Mouse (Mus musculus): ENCODE data around the gene Crebl2.

Gene Crebl2

DNA sequence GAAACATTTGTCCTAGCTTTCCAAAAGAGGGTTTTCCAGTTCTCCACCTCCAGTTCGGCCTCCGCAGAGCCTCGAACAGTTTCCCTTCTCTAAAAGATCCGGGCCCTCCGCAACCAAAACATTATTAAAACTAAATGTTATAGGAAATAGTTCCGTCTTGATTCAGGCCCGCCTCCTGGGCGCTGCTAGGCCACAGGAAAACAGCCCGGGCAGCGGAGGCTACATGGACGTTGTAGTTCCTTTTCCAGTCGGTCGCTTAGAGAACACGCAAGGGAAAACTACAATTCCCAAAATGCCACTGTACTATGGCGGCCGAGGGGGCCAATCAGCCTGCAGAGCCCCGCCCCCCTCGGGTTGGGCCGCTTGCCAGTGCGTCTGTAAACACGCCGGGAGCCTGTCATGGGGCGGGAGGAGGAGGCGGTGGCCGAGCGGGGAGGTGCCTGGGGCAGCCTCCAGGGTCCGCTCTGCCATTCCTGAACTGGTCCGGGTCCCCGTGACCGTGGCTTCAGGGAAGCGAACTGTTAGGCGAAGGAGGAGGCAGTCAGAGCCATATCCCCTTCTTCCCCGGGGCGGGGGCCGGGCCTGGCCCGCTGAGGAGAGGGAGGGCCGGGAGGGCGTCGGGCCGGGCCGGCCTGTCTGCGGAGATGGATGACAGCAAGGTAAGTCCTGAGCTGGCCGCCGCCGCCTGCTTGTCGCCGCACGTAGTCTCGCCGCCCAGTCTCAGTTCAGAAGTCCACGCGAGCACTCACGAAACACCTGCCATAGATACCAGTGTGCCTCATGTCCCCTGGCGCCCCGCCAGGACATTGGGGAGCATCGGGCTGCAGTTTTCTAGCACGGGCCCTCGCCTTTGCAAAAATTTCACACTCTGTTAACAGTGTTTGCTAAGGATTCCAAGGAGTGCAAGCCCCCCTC lies at the start of gene Crebl2:
Gene Crebl2, plus strand, starts transcription at position 369 of the 915 bp plus-strand sequence.
- in situ Hi-C loops (cut with MseI, MboI), result loop anchor here in 1 of 2 experiments (25.0 kb wide), 1 partner anchor 168 kb away; no protein-coding TSS in a partner anchor

DNA sequence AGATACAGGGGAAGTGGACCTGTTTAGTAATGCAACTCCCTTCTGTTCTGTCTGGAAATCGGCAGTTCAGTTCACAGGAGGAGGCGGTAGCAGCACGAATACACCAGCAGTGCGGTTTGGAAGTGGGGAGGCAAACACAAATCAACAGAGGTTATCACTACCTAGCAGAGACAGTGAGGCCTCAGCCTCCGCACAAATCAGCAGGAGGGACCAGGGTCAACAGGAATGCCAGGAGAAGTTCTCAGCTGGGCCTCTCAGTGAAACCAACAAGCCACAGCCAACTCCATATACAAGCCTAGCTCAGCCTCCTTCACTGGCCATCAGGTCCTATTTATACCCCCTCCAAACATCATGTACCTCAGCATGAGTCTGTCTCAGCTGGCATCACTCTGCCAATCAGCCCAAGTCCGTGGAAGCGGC lies 48.5 kb upstream of the Crebl2 start:
- in situ Hi-C loops (cut with MseI, MboI), result no loop called here

DNA sequence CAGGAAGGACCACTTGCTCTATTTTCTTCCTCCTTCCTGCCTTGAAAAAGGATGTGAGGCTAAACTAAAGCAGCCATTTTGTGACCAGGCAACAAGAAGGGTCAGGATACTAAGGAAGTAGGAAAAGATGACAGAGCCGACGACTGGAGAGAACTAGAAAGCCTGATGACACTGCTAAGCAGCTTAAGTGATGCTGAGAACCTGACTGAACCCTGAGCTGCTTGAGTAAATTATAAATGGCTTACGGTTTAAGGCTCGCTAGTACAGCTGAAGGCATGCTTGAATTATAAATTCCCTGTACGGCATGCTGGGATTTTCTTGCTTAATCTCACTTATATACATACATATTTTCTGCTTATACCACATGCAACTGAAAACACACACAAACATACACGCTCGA lies 47.1 kb upstream of the Crebl2 start:
- in situ Hi-C loops (cut with MseI, MboI), result no loop called here

DNA sequence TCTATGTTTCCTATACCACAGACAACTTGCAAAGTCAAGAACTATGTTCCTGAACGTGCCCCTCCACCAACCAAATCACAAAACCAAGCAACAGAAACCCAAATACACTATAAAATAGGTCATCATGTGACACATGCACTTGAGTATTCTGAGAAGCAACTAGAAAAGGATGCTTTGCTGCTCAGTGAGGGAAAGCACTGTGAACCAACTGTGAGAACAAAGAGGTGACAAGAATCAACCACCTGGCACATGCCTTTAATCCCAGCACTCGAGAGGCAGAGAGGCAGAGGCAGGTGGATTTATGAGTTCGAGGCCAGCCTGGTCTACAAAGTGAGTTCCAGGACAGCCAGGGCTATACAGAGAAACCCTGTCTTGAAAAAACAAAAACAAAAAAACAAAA lies 43.5 kb upstream of the Crebl2 start:
- in situ Hi-C loops (cut with MseI, MboI), result no loop called here

DNA sequence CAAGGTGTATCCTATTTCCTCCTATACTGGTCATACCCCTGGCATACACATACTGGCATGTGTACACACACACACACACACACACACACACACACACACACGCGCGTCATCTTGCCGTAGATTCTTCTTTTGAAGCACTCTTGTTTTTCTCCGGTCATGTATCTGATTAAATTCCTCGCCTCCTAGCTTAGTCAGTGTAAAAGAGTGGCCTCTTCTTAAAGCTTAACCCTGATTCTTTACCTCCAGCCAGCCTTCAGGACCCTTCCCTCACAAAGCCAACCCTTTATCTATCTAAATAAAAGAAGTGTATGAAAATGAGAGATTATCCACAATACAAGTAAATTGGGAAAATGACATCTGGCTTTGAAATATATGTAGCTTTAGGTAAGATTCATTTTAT lies 40.9 kb upstream of the Crebl2 start:
- in situ Hi-C loops (cut with MseI, MboI), result no loop called here

DNA sequence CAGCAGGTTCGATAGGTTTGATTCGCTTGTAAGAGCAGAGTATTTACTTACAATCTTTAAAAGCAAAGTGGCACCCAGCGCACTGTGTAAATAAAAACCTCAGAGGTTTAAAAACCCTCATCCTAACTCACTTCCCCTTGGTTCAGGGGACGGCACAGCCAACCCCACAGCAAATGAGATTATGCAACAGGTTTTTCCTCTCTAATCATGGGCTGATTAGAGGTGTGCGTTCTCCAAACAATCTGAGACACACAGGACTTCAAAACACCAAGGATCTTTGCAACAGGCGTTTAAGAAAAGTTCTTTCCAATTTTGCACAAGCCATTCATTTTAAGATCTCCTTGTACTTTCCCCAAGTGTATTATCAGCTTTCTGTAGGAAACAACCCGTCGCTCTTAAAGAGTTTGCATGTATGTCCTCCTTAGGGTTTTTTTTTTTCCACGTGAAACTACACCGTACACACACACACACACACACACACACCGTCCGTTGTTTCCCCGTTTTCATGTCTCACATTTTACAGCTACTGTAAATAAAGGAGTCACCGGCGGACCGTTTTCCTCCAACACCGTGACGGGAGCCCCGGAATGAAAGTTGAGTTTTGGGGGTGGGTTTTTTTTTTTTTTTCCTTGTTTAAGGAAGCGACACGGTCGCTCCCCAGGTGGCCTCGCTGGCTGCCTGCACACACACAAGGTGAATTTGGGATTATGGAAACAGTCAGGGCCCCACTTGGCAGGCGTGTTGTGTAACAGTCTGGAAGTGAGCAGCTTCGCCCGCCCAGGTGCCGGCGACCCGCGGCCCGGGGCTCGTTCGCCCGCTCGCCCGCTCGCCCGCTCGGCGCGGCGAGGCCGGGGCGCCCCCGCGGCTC lies 38.5 kb upstream of the Crebl2 start:
- in situ Hi-C loops (cut with MseI, MboI), result no loop called here

DNA sequence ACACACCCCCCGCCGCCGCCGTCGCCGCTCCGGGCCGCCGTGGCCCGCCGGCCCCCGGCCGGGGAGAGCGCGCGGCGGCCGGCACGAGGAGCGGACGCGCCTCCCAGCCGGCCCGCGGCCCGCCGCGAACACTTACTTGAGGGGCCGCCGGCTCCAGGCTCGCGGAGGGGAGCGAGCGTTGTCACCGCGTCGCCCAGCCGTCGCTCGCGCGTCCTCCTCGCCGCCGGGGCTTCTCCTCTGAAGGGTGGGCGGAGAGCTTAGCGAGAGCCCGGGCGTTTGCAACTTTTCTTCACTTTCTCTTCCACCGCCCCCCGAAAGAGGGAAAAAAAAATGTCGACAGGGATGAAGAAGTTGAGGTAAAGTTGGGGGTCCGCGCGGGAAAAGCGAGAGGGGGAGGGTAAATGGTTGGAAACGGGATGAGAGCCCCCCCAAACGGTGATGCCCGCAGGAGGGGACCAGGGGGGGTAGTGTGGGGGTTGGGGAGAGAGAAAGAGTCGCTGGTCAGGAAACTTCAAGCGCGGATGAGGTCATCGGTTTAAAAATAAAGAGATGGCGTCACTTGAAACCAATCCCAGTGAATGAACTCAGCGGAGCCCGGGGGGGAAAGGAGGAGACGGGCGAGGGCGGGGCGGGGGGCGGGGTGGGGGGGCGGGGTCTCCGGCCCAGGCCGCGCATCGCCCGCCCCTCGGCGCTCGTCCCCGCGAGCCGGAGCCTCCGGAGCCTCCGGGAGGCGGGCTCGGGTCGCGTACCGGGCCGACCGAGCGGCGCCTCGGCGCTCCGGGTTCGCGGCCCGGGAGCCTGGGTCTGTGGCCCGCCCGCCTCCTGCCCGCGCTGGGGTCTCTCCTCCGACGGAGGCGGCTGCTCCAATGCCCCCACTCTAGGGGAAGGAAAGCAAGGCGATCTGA lies 37.6 kb upstream of the Crebl2 start, which contains the start of gene Dusp16:
Gene Dusp16, minus strand, starts transcription at position 485 of the 905 bp plus-strand sequence.
- in situ Hi-C loops (cut with MseI, MboI), result no loop called here

DNA sequence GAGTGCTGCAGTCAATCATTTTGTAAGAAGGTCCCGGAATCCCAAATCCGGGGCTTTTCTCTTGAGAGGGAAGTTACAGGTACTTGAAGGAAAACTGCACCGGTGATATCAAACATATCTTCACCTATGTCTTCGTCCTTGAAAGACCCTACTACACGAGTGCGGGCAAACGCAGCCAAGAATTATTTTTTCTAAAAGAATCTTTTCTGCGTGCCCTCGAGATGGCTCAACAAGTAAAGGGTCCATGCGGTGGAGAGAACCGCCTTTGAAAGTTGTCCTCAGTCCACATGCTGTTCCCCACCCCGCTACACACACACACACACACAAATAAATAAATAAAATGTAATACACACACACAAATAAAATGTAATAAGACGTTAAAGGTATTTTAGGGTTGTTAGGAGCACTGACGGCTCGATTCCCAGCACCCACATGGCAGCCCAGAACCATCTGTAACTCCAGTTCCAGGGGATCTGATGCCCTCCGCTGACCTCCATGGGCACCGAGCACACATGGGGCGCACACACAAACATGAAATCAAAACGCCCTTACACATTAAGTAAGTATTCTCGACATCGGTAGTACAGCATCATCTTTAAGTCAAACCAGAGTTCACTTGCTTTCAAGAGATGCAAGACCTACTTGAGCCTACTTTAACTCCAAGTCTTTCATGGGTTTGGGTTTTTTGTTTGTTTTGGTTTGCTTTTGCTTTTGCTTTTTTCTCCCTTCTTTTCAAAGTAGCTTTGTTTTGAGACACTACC lies 36.7 kb upstream of the Crebl2 start:
- in situ Hi-C loops (cut with MseI, MboI), result no loop called here

DNA sequence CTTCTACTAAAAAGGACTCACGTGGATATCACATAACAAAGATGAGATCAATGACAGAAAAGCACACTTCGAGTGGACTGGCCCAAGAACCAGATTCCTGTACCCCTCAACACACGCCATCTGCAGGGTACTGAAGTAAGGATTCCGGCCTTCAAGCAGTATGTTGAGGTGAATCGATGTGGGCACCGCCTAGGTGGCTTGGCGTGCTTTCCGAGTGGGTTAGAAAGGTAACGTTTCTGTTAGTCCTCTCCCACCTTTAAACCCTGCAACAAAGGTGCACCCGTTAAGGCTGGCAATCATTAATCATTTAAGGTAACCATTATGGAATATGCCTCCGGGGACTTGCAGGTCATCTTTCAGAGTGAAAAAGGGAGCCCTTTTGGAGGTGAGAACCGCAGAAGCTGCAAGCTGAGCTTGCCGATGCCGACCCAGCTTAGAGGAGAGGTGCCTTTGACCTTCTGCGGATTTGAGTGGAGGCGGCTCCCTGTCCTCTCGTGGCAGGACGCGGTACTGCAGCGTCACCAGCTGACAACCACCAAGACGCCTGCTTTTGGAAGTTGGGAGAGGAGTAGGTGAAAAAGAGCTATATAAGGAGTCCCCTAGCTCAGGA lies 35.9 kb upstream of the Crebl2 start:
- in situ Hi-C loops (cut with MseI, MboI), result no loop called here

DNA sequence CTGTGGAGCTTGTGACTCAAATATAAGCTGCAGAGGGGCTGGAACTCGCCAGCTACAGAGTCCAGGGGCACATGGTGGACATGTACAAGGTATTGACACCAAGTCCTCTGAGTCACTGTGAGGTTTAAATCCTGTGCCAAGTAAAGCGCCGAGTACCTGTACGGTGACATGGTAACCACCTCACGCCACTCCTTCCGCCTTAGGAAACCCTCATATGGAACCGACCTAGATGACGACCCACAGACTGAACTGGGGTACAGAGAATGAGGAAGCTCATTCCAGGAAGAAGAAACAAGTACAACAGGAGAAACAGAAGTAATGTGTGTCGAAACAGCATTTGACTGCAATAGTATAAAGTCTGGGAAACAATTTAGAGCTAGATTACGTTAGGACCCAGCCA lies 33.7 kb upstream of the Crebl2 start:
- in situ Hi-C loops (cut with MseI, MboI), result no loop called here

DNA sequence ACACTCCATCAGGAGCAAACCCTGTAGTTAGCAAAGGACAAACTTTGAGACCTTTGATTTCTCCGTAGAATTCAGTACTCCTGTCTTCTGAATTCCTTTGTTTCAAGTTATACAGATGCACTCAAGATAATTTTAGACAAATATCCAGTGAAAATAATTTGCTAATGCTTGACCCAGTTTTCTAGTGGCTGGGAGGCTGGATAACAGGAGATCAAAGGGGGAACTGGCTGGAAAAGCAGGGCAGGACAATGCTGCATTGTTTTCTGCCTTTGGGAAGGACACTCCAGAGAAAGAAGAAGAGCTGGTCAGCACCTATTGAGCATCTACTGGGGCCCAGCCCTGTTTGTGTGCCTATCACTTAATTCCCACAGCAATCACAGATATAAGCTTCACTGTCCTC lies 28.5 kb upstream of the Crebl2 start:
- in situ Hi-C loops (cut with MseI, MboI), result no loop called here

DNA sequence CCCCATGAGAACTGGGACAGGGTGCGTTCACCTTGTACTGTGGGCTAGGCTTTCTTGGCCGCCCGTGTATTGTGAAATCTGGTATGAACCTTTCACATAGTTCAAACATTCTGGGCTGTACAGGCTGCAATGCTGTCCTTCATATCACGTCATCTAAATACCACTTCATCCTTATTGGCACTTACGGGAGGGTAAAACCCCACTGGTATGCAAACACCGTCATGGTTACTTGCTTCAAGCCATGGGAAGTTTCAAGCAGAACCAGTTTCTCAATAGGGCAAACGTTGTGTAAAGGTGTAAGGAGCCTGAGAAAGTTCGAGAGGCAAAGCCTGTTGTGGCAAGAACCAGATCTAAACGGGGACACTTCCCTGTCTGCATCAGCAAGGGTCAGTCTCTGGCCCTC lies 27.3 kb upstream of the Crebl2 start:
- in situ Hi-C loops (cut with MseI, MboI), result no loop called here

DNA sequence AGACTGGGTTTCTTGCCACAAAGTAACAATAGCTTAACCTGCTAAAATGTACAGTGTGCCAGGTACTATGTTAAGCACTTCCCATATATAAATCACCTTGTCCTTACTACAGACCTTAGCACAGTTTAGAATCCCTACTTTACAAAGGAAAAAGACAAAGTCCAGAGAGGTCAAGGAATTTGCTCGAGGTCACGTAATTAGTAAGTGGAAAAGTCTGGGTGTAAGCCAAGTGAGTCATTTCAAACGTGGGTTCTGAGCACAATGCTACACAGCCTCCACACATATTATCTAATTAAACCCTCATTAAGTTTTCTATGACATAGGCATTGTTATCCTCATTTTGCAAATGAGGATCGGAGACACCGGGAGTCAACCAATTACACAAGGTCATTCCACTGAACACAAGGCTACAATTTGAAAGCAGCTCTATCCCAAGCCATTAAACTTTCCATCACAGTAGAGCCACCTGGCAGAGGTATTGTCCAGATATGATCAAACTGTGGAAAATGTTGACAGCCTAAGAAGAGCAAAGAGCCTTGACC lies 25.1 kb upstream of the Crebl2 start:
- in situ Hi-C loops (cut with MseI, MboI), result no loop called here

DNA sequence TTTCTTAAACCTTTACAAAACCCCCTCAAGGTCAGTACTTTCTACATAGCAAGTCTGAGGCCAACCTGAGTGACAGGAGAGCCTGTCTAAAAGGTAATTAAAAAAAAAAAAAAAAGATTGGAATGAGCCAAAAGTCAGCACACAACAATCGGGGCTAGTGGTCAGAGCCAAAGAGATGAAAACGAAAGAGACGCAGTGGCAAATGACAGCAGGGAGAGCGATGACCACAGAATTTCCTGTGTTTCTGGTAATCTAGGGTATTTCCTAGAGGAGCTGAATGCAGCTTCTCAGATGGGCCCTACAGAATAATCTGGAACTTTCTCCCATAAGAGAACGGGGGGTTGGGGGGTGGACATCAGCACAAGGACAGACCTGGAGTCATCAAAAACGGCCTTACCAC lies 23.8 kb upstream of the Crebl2 start:
- in situ Hi-C loops (cut with MseI, MboI), result no loop called here

DNA sequence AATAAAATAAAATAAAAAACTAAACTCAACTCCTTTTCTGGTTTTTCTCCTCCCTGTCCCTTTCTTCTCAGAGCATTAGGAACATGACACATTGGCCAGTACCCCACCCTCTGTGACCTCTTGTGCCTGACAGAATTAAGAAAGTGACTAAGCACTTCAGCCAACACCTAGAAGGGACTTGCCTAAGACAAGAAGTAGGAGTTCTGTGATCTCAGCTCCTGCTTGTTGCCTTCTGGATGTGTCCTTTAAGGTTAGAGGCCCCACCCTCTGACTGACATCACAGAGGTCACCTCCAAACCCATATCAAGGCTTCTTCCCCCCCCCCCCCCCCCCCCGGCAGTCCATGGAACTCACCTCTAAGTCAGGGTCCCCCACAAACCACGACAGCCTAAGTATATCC lies 22.9 kb upstream of the Crebl2 start:
- in situ Hi-C loops (cut with MseI, MboI), result no loop called here

DNA sequence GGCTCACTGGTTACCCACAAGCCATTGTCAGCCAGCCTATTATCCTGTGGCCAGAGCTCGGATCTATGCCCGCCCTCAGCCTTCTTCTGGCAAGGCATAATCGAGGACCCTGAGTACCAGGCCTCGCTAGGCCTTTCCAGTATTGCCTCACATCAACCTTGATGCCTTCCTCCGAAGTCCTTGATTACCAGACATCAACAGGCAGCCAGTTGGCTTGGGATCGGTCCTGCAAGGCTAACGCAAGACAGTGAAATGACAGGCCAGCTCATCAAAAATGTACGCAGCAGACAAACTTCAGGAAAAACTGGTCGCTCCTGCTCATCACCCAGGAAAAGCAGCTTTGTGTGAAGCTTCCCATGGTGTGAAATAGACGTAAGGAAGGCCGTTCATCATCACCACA lies 22.2 kb upstream of the Crebl2 start:
- in situ Hi-C loops (cut with MseI, MboI), result no loop called here

DNA sequence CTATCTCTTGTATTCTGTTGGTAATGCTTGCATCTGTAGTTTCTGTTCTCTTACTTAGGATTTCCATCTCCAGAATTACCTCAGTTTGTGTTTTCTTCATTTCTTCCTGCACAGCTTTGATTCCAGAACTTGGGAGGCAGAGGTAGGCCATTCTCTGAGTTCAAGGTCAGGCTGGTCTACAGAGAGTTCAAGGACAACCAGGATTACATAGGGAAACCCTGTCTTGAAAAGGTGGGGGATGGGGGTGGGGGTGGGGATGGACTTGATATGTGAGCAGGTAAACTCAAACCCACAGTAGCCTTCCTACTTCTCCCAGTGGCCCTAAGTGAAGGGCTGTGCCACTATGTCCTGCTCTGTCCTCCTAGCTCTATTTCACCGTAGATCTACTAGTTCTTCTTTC lies 16.9 kb upstream of the Crebl2 start:
- in situ Hi-C loops (cut with MseI, MboI), result no loop called here

DNA sequence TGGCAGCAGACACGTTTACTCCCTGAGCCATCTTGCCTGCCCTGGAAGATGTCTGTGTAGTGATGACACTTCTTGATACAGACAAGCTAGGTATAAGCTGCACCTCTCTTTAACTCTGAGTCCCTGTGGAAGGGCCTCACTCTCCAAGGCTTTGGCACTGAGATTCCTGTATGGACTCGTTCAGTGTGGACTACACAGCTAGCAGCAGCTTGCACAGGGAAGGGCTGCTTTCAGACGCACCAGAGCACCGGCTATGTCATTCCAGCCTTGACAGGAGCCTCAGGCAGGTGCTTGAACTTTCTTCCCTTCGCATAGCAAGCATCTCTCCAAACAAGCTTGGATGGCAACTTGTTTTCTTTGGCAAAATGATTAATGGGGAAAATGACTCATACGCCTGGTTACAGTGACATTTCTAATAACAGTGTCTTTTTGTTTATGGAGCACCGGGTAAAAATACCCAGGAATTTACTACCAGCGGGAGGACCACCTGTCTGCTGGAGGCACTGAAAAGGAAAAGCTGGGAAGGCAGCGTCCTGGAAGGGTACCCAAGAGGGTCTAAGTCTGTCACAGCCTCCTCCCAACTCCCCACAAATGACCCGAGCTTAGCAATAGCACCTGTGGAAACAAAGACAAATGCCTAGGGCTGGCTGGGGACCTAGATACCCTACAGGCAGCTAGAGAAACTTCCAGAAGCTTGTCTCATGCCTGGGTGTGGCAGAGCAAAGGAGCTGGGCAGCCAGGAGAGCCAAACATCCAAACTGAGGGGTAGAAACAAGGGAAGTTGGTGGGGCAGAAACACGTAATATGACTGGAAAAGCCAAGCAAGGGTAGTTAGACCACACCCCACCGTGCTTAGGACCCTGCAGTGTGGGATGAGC lies 12.7 kb upstream of the Crebl2 start:
- in situ Hi-C loops (cut with MseI, MboI), result no loop called here

DNA sequence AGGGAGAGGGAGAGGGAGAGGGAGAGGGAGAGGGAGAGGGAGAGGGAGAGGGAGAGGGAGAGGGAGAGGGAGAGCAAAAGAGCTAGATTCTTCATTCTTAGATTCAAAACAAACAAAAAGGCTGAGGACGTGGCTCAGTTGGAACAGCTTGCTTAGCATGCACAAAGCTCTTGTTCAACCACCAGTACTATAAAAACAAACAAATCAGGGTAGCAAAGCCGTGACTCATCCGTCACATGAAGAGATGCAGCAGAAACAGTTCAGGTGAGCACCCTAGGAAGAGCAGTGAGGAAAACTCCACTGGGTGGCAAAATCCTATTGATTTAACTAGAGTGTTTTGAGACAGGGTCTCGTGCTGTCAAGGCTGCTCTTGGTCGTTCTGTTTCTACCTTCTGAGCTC lies 10.2 kb upstream of the Crebl2 start:
- in situ Hi-C loops (cut with MseI, MboI), result no loop called here

All from mouse trophoblast stem cell (cell line).